Mouse (Mus musculus): Measurements from ENCODE around the gene Slc13a2.

GRCm38 (mm10) chr11:78349441-78350358 lies 72.3 kb downstream of the Slc13a2 start:
- TF ChIP-seq POLR2A (IDR thresholded peaks at IDR 0.05; ENCODE audit: low read depth, low read length) (no peak), CTCF (conservative IDR thresholded peaks at IDR 0.05; ENCODE audit: insufficient read depth, insufficient read length, low read depth, low read length) (no peak)
